Mouse (Mus musculus) stomach, postnatal 0 days (tissue): ENCODE results near the gene Atp5f1.

Experiments used
- CTCF ChIP-seq: IDR thresholded peaks from 2 replicates; pipeline ENCODE4 v1.5.1; 2016; ENCODE audit warnings: antibody characterized with exemption, low read depth, mild to moderate bottlenecking, moderate library complexity
- EP300 ChIP-seq: optimal IDR thresholded peaks from 2 replicates; pipeline ENCODE3; 2016; ENCODE audit warnings: antibody characterized with exemption

- no peak for TF ChIP-seq CTCF
- TF ChIP-seq EP300: no peak
Measured at GRCm38 (mm10) chr3:105900716-105901115, 59.2 kb downstream of the Atp5f1 start.
